Mouse (Mus musculus) gastrocnemius, postnatal 14 days (tissue): ENCODE results near the gene Boll. TPM values are rescaled to one million over a fixed set of nuclear protein-coding genes. Genes with fewer than 3 reads are reported as not detected.
"Not testable (repeated sequence)": the region's sequence is repeated elsewhere in the genome, so short reads cannot be mapped to it uniquely, and the experiment has no call there.

Source experiments
- DNase-seq: peaks from one replicate; pipeline ENCODE4 v3.0.0; 2021; ENCODE audit warnings: mixed read lengths
- intact Hi-C: fragments of 180-260 bp; cut with DNase I; formaldehyde crosslinking; loops from one replicate; pipeline ENCODE4 v1.15.1; 2025; ENCODE audit warnings: low total_unique reads
- long read RNA-seq, 2 experiments: library from polyadenylated mRNA; stranded (forward); transcript quantifications; one replicate each; pipeline ENCODE4 v2.0.0; 2021
- total RNA-seq, 2 experiments: library from RNA; stranded (reverse); gene quantifications; 2 replicates each; pipeline ENCODE4 v1.2.3; 2021

The Boll gene
- not detected for total RNA-seq
- long read RNA-seq, experiment 1: 0 reads
- long read RNA-seq, experiment 2: 0 reads

GRCm38 (mm10) chr1:55363044-55363565, at the start of gene Boll:
Gene Boll, minus strand, starts transcription at chr1:55363469.
- DNase-seq: peak; percentile 80
- intact Hi-C loops: no loop called here

GRCm38 (mm10) chr1:55412569-55412968, 49.3 kb upstream of the Boll start:
- no peak for DNase-seq
- intact Hi-C loops: no loop called here

- DNase-seq: no peak
- intact Hi-C loops: no loop called here
These were observed 47.8 kb upstream of the Boll start for GRCm38 (mm10) chr1:55411079-55411478.

- DNase-seq: no peak
- intact Hi-C loops: no loop called here
These were observed 47.4 kb upstream of the Boll start for GRCm38 (mm10) chr1:55410670-55411069.

- intact Hi-C loops: loop anchor here (10.0 kb wide), 1 partner anchor 468 kb away; no protein-coding TSS in a partner anchor
- DNase-seq: no peak
These were observed 43.5 kb upstream of the Boll start for GRCm38 (mm10) chr1:55406531-55407375.

- intact Hi-C loops: loop anchor here (10.0 kb wide), 1 partner anchor 469 kb away; no protein-coding TSS in a partner anchor
- DNase-seq: peak; percentile 82
These were observed 42.7 kb upstream of the Boll start for GRCm38 (mm10) chr1:55406023-55406413.

GRCm38 (mm10) chr1:55405272-55406022, 42.2 kb upstream of the Boll start, which contains the start of gene Plcl1:
Gene Plcl1, plus strand, starts transcription at chr1:55405921.
- DNase-seq: peak; percentile 97
- intact Hi-C loops: loop anchor here (2.0 to 10.0 kb wide), 2 partner anchors 431 to 469 kb away; no protein-coding TSS in a partner anchor

- intact Hi-C loops: loop anchor here (2.0 to 10.0 kb wide), 2 partner anchors 432 to 470 kb away; no protein-coding TSS in a partner anchor
- peak; percentile 8 for DNase-seq
These were observed 41.2 kb upstream of the Boll start for GRCm38 (mm10) chr1:55404439-55404838.

- intact Hi-C loops: loop anchor here (10.0 kb wide), 1 partner anchor 475 kb away; no protein-coding TSS in a partner anchor
- no peak for DNase-seq
These were observed 36.6 kb upstream of the Boll start for GRCm38 (mm10) chr1:55399891-55400290.

GRCm38 (mm10) chr1:55383114-55383773, 20.0 kb upstream of the Boll start:
- intact Hi-C loops: loop anchor here (5.0 kb wide), 1 partner anchor 291 kb away; no protein-coding TSS in a partner anchor
- peak; percentile 82 for DNase-seq

GRCm38 (mm10) chr1:55380527-55380926, 17.3 kb upstream of the Boll start:
- DNase-seq: no peak
- intact Hi-C loops: loop anchor here (5.0 kb wide), 1 partner anchor 288 kb away; no protein-coding TSS in a partner anchor

GRCm38 (mm10) chr1:55372626-55373025, 9.4 kb upstream of the Boll start:
- intact Hi-C loops: loop anchor here (10.0 kb wide), 1 partner anchor 58 kb away; no protein-coding TSS in a partner anchor

GRCm38 (mm10) chr1:55363586-55363985, 317 bp upstream of the Boll start:
- peak; percentile 59 for DNase-seq
- intact Hi-C loops: no loop called here

More at GRCm38 (mm10) chr1:55372626-55373025, 9.4 kb upstream of the Boll start:
- no peak for DNase-seq

GRCm38 (mm10) chr1:55362634-55363033, 635 bp downstream of the Boll start:
- no peak for DNase-seq
- intact Hi-C loops: no loop called here

- DNase-seq, intact Hi-C loops: not testable (repeated sequence)
These were observed 11.4 kb downstream of the Boll start for GRCm38 (mm10) chr1:55351914-55352313.

GRCm38 (mm10) chr1:55325496-55325895, 37.8 kb downstream of the Boll start:
- intact Hi-C loops, DNase-seq: not testable (repeated sequence)

- intact Hi-C loops: no loop called here
- no peak for DNase-seq
These were observed 62.2 kb downstream of the Boll start for GRCm38 (mm10) chr1:55301077-55301476.

GRCm38 (mm10) chr1:55279081-55279480, 84.2 kb downstream of the Boll start:
- no peak for DNase-seq
- intact Hi-C loops: no loop called here

GRCm38 (mm10) chr1:55265447-55265846, 97.8 kb downstream of the Boll start:
- no peak for DNase-seq
- intact Hi-C loops: no loop called here
